9 mouse cellular contexts compared by ENCODE assay signal in genomic region chr10:127603437-127604371, GRCm38 (mm10). TPM values are rescaled to one million over a fixed set of nuclear protein-coding genes. Genes with fewer than 3 reads are reported as not detected.
DNase-seq lines count a peak whose midpoint lies in the region; ATAC-seq and TF ChIP-seq lines count a peak whose summit lies in the region.
"Had no signal": no experiment of that assay in that cellular context is flagged by ENCODE, and none has a peak within 500 bp of the region (broad histone marks: within the 10 kb centered on the region; RNA-seq: fewer than 3 reads in every experiment).

No protein-coding gene starts in this region.

- H3K9me3 ChIP-seq in lung, embryonic 16.5 days (ENCODE audit: control insufficient read depth, low read length) = no peaks in the 10 kb centered on the region
- H3K9me3 ChIP-seq in limb, embryonic 13.5 days = no peaks in the 10 kb centered on the region

- H3K27me3 ChIP-seq in cerebellum, adult 2 months (ENCODE audit: control insufficient read depth, insufficient read depth, low read length) = no peaks in the 10 kb centered on the region
- no peaks in the 10 kb centered on the region for H3K27me3 ChIP-seq in lung, embryonic 16.5 days (ENCODE audit: control insufficient read depth, insufficient read depth, low read depth, low read length)
- H3K27me3 ChIP-seq in limb, embryonic 13.5 days = no peaks in the 10 kb centered on the region
- no peaks in the 10 kb centered on the region for H3K27me3 ChIP-seq in splenic B cell, adult 2 months (ENCODE audit: control insufficient read depth, insufficient read depth, low read length, poor library complexity, severe bottlenecking)

- no peak for TF ChIP-seq CTCF in cerebellum, adult 2 months (IDR thresholded peaks at IDR 0.05; ENCODE audit: borderline replicate concordance, insufficient read depth, low read depth, low read length)

- H3K27ac ChIP-seq in cerebellum, adult 2 months (ENCODE audit: insufficient read depth, low read length) = 0 out of 2 replicates have a peak overlapping the region, but pooled peaks have one; percentile 17
- peak overlapping the region; percentile 59 for H3K27ac ChIP-seq in lung, embryonic 16.5 days (ENCODE audit: low read length)
- peak overlapping the region; percentile 63; the same call in 1 of the 2 replicates for H3K27ac ChIP-seq in limb, embryonic 13.5 days

- no peak for ATAC-seq in lung, embryonic 16.5 days (ENCODE audit: low read depth)
- ATAC-seq in limb, embryonic 13.5 days (ENCODE audit: low FRiP score, low read depth) = no peak
- ATAC-seq in inflammation-experienced regulatory T-cells, adult 6 months = no peak

- H3K9ac ChIP-seq in lung, embryonic 16.5 days (ENCODE audit: low read length) = no peak overlapping the region
- no peak overlapping the region for H3K9ac ChIP-seq in limb, embryonic 13.5 days

- H3K4me3 ChIP-seq in cerebellum, adult 2 months (replicated peaks; ENCODE audit: insufficient read depth, low read depth, low read length) = no peak overlapping the region
- no peak overlapping the region for H3K4me3 ChIP-seq in lung, embryonic 16.5 days (ENCODE audit: low read length)
- H3K4me3 ChIP-seq in limb, embryonic 13.5 days = no peak overlapping the region

- DNase-seq in cerebellum, adult 2 months = no peak
- DNase-seq in cerebellum, adult 8-10 months = no peak
- no peak for DNase-seq in lung, postnatal 14 days
- peak; percentile 37 for DNase-seq in splenic B cell, adult 2 months (ENCODE audit: low read depth, low spot score)
- no peak for DNase-seq in Muller cell, postnatal 12 days (ENCODE audit: inconsistent ontology term)
- DNase-seq: gastrocnemius, postnatal 36 days had no signal

- no peak for TF ChIP-seq POLR2A in cerebellum, adult 2 months (IDR thresholded peaks at IDR 0.05; ENCODE audit: borderline replicate concordance, insufficient read depth, low read length)

- H3K4me1 ChIP-seq in cerebellum, adult 2 months (ENCODE audit: control insufficient read depth, insufficient read depth, low read length) = peaks cover 44% of the 10 kb centered on the region
- H3K4me1 ChIP-seq in lung, embryonic 16.5 days (replicated peaks; ENCODE audit: control insufficient read depth, insufficient read depth, low read length) = peaks cover 49% of the 10 kb centered on the region
- H3K4me1 ChIP-seq in limb, embryonic 13.5 days = peaks cover 56% of the 10 kb centered on the region

- H3K36me3 ChIP-seq in lung, embryonic 16.5 days (ENCODE audit: control insufficient read depth, insufficient read depth, low read length) = peaks cover 28% of the 10 kb centered on the region
- H3K36me3 ChIP-seq in limb, embryonic 13.5 days = peaks cover 97% of the 10 kb centered on the region
- H3K36me3 ChIP-seq in splenic B cell, adult 2 months (ENCODE audit: control insufficient read depth, insufficient read depth, low read length, poor library complexity, severe bottlenecking) = no peaks in the 10 kb centered on the region

- 78% methylated on average over 13 of the region's 13 CpGs for WGBS in cerebellum, adult 2 months
- WGBS in lung, embryonic 16.5 days = 58% methylated on average over 13 of the region's 13 CpGs
- 45% methylated on average over 13 of the region's 13 CpGs for WGBS in limb, embryonic 13.5 days

- H3K4me2 ChIP-seq in lung, embryonic 16.5 days (ENCODE audit: low read depth, low read length) = no peak overlapping the region
- H3K4me2 ChIP-seq in limb, embryonic 13.5 days (replicated peaks) = no peak overlapping the region

RNA-seq across cellular contexts. Expression of gene Lrp1, which starts 17.2 kb away (rescaled TPM):
- polyA plus RNA-seq in cerebellum, adult 2 months (2012; rRNA removed) = 346 and 366 TPM in 2 replicates
- 78.9 and 83.6 TPM in 2 replicates for polyA plus RNA-seq in lung, embryonic 16.5 days (2015; fragmentation: Nextera tagmentation; extraction: Ambion mirVana)
- 123 and 127 TPM in 2 replicates for polyA plus RNA-seq in limb, embryonic 13.5 days (2015; fragmentation: Nextera tagmentation; extraction: Ambion mirVana)
- 1 to 10 TPM in 1 of 3 experiments, under 1 TPM in 1, not detected in 1; 0.04 to 1.4 TPM for polyA plus RNA-seq in inflammation-experienced regulatory T-cells, adult 6 months (2017; shearing (Covaris generic))

RNA-seq across cellular contexts. Expression of gene Stat6, which starts 39.1 kb away (rescaled TPM):
- 8.7 TPM in 2 replicates for polyA plus RNA-seq in cerebellum, adult 2 months (2012; rRNA removed)
- polyA plus RNA-seq in lung, embryonic 16.5 days (2015; fragmentation: Nextera tagmentation; extraction: Ambion mirVana) = 47.4 and 49.2 TPM in 2 replicates
- 14.3 and 15.0 TPM in 2 replicates for polyA plus RNA-seq in limb, embryonic 13.5 days (2015; fragmentation: Nextera tagmentation; extraction: Ambion mirVana)
- 100 to 1,000 TPM; 148 to 195 (median 176) TPM for polyA plus RNA-seq in inflammation-experienced regulatory T-cells, adult 6 months (2017; shearing (Covaris generic))

Comparison
In these comparisons a context has a peak if more than half of its experiments do, and no peak if none do; other contexts are left out.
1. RNA of gene Lrp1, which starts 17.2 kb away (polyA plus RNA-seq): 346 to 366 TPM in cerebellum, adult 2 months, 123 to 127 TPM in limb, embryonic 13.5 days and 78.9 to 83.6 TPM in lung, embryonic 16.5 days; 0.04 to 1.4 TPM in inflammation-experienced regulatory T-cells, adult 6 months; every median in the first group is over 10 times any median in the second.
2. Peak in every context shown above with its lines, with median percentiles within 50 percentile points of each other: H3K27ac ChIP-seq.